Mouse (Mus musculus) CD8-positive naive resting alpha-beta T cell, adult 2 months (primary cell): ENCODE measurements at regions not wholly inside any gene's neighbourhood (a gene's known extent, or its start where the extent isn't known, plus 50 kb on each side); places are given as distances from the start of the nearest gene placed in this dataset.
"Not testable (repeated sequence)": the region's sequence is repeated elsewhere in the genome, so short reads cannot be mapped to it uniquely, and the experiment has no call there.

Experiments
- DNase-seq, 2 experiments: peaks; one replicate each; pipeline ENCODE4 v3.0.0; 2022; ENCODE audit warnings: low read depth in 2 of 2, low spot score in 2 of 2

- no peak for DNase-seq
These were observed 53.6 kb upstream of the Wdfy3 start for GRCm38 (mm10) chr5:102123285-102123684.

DNA sequence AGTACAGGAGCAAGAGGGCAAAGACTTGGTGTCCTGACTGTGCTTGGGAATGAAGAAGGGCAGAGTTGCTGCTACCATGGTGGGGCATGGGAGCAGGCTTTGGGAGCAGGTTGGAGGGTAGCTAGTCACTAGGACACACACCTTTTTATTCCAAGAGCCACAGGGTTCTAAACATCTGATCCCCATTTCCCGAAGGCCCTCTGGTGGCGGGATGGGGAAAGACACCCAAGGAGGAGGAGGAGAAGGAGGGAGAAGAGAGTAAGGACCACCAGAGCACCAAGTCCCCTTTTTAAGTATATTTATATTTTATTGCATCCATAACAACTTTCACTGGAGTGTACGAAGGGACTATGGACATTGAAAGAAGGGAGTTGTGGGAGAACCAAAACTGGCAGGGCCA lies 57.0 kb upstream of the Wdfy3 start:
- DNase-seq: no peak

GRCm38 (mm10) chr5:102147991-102148390 lies 78.3 kb upstream of the Wdfy3 start:
- no peak for DNase-seq

DNA sequence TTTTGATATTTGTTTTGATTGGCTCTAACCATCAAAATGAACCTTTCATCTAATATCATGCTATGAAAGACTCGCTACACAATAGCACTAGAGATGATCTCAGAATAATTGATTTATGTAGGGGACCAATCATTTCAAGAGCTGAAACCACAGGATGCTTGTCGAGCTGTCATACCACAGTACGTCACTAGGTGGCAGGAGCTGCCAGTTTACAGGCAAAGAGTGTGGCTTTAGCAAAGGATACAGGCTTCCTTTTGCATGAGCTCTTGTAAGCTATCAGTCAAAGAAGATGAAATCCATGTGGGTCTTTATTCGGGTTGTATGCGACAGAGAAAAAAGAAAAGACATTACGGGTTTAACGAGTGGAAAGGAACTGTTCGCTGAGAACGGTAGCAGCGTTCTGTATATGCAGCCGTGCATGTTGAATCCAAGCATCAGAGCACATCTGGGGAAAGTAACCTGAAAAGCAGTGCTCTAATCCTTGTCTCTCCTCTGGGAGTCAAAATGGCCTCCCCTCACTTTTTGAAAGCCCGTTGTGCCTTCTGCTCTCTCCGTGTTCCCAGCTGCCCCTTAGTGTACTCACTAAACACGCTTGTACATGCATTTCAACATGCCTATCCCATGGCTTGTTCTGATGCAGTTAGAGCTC lies 79.9 kb upstream of the Wdfy3 start:
- DNase-seq: peak in 1 of 2 experiments; percentile 1

GRCm38 (mm10) chr5:102159621-102160020 lies 89.9 kb upstream of the Wdfy3 start:
- DNase-seq: no peak

DNA sequence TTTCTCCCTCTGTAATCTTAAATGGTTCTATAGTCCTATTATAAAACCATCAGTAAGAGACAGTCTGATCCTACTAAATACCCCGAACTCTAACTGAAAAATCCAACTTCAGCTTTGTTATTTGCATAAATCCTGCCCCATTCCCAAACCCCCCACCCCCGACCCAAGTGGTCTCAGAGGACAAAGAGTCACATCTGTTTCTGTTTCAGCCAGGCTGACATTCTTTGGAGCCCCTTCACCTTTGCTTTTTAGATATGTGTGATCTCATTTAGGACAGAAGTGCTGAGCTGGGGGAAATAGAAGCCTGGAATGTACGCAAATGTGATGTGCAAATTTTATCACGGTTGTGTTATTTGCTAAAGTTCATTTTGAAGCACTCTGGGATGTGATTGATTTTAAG lies 98.3 kb upstream of the Wdfy3 start:
- no peak for DNase-seq

DNA sequence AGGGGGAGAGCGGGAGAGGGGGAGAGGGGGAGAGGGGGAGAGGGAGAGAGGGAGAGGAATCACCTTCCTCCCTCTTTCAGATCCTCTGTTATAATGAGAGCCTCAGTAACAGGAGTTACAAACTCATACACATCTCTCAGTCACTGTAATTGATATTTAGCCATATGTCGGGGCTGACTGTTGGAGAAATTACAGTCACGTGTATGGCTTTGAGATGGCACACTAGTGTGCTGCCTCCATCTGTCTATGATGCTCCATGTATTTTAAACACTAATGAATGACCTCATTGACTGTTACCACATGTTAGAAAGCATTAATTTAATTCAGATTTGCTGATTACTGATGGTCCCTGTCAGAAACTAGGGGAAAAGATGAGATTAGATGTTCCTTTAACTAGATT lies 102.1 kb upstream of the Wdfy3 start:
- DNase-seq: no peak

DNA sequence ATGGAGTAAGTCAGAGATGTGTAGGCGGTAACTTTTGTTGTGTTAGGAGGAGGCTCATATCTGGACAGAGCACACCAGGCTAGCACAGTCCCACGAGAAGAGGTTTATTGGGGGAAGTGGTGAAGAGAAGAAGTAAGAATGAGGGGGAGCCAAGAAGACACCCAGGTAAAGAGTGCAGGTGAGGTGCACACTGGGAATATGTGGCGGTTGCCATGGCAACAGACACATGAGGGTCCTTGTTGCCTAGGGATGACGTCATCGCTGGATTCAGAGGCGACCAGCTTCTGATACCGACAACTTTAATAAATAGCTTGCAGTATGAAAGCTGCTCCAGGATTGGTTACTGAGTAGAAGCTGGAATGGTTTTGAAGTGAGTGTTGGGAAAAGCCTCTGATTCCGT lies 110.5 kb upstream of the Wdfy3 start:
- no peak for DNase-seq

GRCm38 (mm10) chr5:102188951-102189350 lies 119.2 kb upstream of the Wdfy3 start:
- not testable (repeated sequence) for DNase-seq

DNA sequence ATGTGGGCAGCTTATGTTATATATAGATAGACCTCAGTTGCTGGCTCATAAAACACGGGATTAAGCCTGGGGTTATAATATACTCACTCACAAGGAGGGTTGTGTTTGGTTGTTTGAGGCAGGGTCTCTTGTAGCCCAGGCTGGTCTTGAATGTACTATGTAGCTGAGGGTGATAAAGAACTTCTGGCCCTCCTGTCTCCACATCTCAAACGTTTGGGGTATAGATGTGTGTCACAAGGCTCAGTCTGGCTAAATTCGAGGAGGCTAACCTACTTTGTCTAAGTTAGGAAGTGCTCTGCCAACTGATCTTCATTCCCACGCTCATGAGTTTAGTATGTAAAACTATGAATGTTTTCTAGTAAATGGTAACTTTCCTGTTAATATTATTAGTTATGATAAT lies 136.7 kb upstream of the Wdfy3 start:
- DNase-seq: no peak

DNA sequence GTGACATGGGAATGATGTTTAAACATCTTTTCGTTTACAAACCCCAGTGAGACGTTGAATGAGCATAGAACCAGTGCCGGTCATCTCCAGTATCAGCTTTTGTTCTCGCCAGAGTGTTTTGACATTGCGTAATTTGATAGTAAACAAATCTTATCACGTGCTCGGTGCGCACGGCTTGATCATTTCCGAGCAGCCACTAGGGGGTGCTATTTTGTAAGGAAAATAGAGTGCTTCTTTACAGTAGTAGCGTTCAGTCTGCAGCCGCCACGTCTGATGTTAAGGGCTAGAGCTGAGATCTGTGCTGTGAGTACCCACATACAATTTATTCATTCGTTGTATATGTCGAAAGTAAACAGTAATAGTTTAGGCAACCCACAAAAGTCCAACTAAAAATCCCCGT lies 137.2 kb upstream of the Wdfy3 start:
- no peak for DNase-seq

DNA sequence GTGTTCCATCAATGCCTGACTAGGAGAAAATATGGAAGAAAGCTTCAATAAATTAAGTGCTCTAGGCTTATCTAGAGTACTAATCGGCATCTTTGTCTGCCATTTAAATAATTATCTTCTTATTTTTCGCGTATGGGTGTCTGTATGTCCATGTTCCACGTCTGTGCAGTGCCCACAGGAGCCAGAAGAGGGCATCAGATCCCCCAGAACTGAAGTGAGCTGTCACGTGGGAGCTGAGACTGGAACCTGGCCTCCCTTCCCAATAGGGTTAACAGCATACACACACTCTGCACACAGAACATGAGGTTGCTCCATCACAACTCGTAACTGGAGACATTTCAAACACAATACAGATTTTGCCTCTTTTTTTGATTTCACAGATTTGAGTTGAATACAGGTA lies 143.4 kb upstream of the Wdfy3 start:
- no peak for DNase-seq

DNA sequence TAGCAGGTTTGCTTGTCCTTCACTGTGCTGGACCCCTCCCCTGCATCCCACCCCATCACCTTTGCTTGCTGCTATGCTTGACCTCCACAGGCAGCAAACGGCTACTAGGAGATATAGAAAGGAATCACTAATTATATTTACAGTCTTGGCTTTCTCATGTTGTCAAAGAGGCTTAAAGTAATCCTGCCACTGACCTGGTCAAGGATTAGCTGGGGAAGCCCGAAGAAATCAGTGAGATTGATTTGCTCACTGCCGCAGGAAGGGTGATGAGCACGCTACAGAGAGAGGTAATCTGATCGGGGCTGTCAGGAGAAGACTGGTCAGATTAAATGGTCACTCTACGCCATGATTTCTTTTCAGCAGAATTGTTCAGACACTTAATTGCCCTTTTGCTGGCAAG lies 157.4 kb upstream of the Wdfy3 start:
- DNase-seq: no peak

GRCm38 (mm10) chr5:102242614-102243013 lies 172.9 kb upstream of the Wdfy3 start:
- DNase-seq: no peak

- DNase-seq: no peak
These were observed 175.0 kb upstream of the Wdfy3 start for GRCm38 (mm10) chr5:102244706-102245105.

GRCm38 (mm10) chr5:102248747-102249146 lies 179.0 kb upstream of the Wdfy3 start:
- DNase-seq: no peak

GRCm38 (mm10) chr5:102251076-102251475 lies 181.4 kb upstream of the Wdfy3 start:
- DNase-seq: no peak

- no peak for DNase-seq
These were observed 184.1 kb upstream of the Wdfy3 start for GRCm38 (mm10) chr5:102253786-102254185.

DNA sequence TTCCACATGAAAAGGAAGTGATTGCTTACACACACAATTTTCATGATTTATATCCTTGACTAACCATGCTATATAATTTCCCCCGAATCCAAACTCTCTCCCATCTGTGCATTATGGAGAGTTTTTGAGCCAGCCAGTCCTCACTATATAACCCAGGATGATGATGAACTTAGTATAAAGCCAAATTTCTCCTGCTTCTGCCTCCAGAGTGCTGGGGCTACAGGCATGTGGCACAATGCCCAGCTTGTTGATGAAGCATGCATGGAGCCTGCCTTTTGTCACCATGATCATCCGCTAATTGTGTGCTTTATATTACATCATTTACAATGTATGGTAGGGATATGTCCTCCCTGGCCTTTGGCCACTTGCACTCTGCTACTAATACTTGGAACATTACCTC lies 187.4 kb upstream of the Wdfy3 start:
- no peak for DNase-seq

DNA sequence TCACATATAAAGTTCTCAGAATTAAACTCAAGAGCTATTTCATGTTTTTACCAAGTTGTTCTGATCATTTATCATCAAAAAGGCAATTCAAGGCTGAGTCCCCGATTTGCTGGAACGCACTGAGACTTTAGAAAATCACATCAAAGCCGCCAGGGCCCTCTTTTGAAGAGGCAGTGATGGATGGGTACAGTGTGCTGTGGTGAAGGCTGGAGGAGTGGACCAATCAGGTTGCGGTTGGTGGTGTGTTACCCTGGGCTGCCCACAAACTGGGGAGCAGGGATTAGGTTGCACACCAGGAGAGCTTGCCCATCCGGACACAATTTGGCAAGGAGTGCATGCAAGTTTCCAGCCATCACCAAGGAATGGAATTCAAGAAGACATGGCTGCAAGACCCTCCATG lies 191.9 kb upstream of the Wdfy3 start:
- DNase-seq: no peak

DNA sequence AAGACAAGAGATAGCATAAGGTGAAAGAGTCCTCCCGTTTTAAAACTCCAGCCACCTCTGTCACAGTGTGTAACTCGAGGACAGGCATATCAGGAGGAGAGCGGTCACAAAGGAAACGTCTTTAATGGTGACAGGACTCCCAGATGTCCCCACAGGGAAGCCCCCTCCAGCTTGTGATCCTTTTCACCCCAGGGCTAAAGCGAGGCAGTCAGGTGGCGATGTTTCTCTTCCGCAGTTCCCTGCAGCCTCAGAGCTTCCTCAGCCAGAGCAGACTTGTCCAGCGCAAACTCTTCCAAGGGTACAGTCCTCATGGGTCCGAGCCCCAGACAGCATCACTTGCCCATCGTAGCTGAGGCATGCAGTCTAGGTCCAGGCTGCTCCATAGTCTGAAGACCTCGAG lies 196.7 kb upstream of the Wdfy3 start:
- no peak for DNase-seq

DNA sequence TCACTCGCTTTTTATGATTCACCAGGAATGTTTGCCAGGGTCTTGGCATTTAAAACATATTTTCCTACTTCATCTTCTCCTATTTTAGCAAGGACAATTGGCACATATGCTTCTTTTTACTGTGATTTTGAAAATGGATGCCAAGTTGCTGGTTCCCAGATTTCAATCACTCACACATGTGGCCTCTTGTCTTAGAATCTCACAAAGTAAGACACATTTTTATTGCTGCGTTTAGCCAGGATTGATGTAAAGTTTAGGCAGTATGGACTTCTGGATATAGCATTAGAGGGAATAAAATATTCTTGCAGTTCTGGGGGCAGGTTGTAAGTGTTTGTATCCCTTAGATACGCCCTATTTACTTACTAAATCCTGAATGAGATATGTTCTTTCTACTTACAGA lies 197.4 kb upstream of the Wdfy3 start:
- no peak for DNase-seq

GRCm38 (mm10) chr5:102269204-102269603 lies 199.5 kb upstream of the Wdfy3 start:
- DNase-seq: no peak

GRCm38 (mm10) chr5:102275621-102276020 lies 205.6 kb upstream of the Arhgap24 start:
- DNase-seq: no peak
